Mouse (Mus musculus): ENCODE results near the gene Trim7. TPM values are rescaled to one million over a fixed set of nuclear protein-coding genes. Genes with fewer than 3 reads are reported as not detected.

Gene Trim7
- polyA plus RNA-seq, 1 experiment from 2014 or later, result 3.0 TPM

DNA sequence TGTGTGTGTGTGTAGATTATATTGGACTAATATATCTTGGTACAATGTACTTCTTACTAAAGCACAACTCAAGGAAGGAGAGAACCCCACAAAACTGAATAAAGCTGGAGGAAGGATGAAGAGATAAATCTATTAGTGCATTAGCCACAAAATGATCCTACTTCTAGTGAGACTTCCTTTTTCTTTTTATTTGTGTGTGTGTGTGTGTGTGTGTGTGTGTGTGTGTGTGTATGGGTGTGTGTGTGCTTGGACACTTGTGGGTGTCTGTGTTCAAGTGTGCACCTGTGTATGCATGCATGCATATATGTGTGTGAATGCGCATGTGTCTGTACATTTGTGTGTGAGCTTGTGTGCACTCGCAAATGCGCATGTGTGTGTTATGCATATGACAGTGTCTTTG lies 32.8 kb upstream of the Trim7 start:
- DNase-seq (ENCODE audit: low spot score), result no peak
- no peak overlapping the region for H3K9ac ChIP-seq (ENCODE audit: low read length)
- no peaks in the 10 kb centered on the region for H3K36me3 ChIP-seq (ENCODE audit: control insufficient read depth, insufficient read depth, low read length)
- no peaks in the 10 kb centered on the region for H3K27me3 ChIP-seq (ENCODE audit: control insufficient read depth, insufficient read depth, low read length)
- H3K9me3 ChIP-seq (ENCODE audit: control insufficient read depth, low read length), result no peaks in the 10 kb centered on the region
- no peak for ATAC-seq (ENCODE audit: low FRiP score, low TSS enrichment)
- no peak overlapping the region for H3K4me3 ChIP-seq (ENCODE audit: low read depth, low read length)
- no peak overlapping the region for H3K27ac ChIP-seq (replicated peaks)
- H3K4me2 ChIP-seq (replicated peaks; ENCODE audit: low read depth), result no peak overlapping the region
- no peaks in the 10 kb centered on the region for H3K4me1 ChIP-seq (replicated peaks; ENCODE audit: control insufficient read depth, insufficient read depth)
- TF ChIP-seq CTCF (IDR thresholded peaks at IDR 0.05; ENCODE audit: low read depth) (no peak), EP300 (optimal IDR thresholded peaks at IDR 0.05) (no peak)
- 97% methylated on average over 3 of the region's 3 CpGs for WGBS

- TF ChIP-seq CTCF (IDR thresholded peaks at IDR 0.05; ENCODE audit: low read depth) (no peak), EP300 (optimal IDR thresholded peaks at IDR 0.05) (no peak)
- Histone ChIP-seq H3K4me1 (replicated peaks; ENCODE audit: control insufficient read depth, insufficient read depth) (no peaks in the 10 kb centered on the region), H3K9ac (ENCODE audit: low read length) (no peak overlapping the region), H3K27ac (replicated peaks) (no peak overlapping the region), H3K4me2 (replicated peaks; ENCODE audit: low read depth) (no peak overlapping the region), H3K27me3 (ENCODE audit: control insufficient read depth, insufficient read depth, low read length) (no peaks in the 10 kb centered on the region), H3K36me3 (ENCODE audit: control insufficient read depth, insufficient read depth, low read length) (no peaks in the 10 kb centered on the region), H3K9me3 (ENCODE audit: control insufficient read depth, low read length) (no peaks in the 10 kb centered on the region), H3K4me3 (ENCODE audit: low read depth, low read length) (no peak overlapping the region)
- no peak for ATAC-seq (ENCODE audit: low FRiP score, low TSS enrichment)
- no peak for DNase-seq (ENCODE audit: low spot score)
- WGBS, result 87% methylated on average over 7 of the region's 7 CpGs
Measured at GRCm38 (mm10) chr11:48795221-48795620, 30.7 kb upstream of the Trim7 start.

DNA sequence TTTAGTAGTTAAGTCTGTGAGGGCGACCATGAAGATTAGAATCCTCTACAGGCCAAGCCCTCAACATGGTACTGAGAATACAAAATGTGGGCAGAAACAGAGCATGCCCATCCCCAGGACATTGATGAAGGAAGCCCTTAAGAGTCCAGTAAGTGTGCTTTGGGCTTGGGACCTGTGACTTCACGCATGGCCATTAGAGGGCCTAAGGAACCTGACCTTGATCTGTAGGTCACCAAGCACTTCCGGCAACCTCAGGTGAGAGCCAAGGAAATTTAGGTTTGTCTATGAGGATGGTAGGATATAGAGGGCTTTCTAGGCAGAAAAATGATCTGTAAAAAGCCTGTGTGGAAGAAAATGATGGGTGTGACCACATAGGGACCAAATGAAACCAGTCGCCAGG lies 29.6 kb upstream of the Trim7 start:
- ATAC-seq (ENCODE audit: low FRiP score, low TSS enrichment), result no peak
- Histone ChIP-seq H3K27ac (replicated peaks) (no peak overlapping the region), H3K9ac (ENCODE audit: low read length) (no peak overlapping the region), H3K4me3 (ENCODE audit: low read depth, low read length) (no peak overlapping the region), H3K4me1 (replicated peaks; ENCODE audit: control insufficient read depth, insufficient read depth) (no peaks in the 10 kb centered on the region), H3K4me2 (replicated peaks; ENCODE audit: low read depth) (no peak overlapping the region), H3K36me3 (ENCODE audit: control insufficient read depth, insufficient read depth, low read length) (no peaks in the 10 kb centered on the region), H3K27me3 (ENCODE audit: control insufficient read depth, insufficient read depth, low read length) (no peaks in the 10 kb centered on the region), H3K9me3 (ENCODE audit: control insufficient read depth, low read length) (no peaks in the 10 kb centered on the region)
- TF ChIP-seq EP300 (optimal IDR thresholded peaks at IDR 0.05), result no peak
- TF ChIP-seq CTCF (IDR thresholded peaks at IDR 0.05; ENCODE audit: low read depth), result peak; percentile 25
- no peak for DNase-seq (ENCODE audit: low spot score)
- 85% methylated on average over 4 of the region's 4 CpGs for WGBS

- H3K27me3 ChIP-seq (ENCODE audit: control insufficient read depth, insufficient read depth, low read length), result no peaks in the 10 kb centered on the region
Measured at GRCm38 (mm10) chr11:48797287-48797686, 28.7 kb upstream of the Trim7 start.

GRCm38 (mm10) chr11:48798308-48798707 lies 27.6 kb upstream of the Trim7 start:
- Histone ChIP-seq H3K4me3 (ENCODE audit: low read depth, low read length) (no peak overlapping the region), H3K36me3 (ENCODE audit: control insufficient read depth, insufficient read depth, low read length) (peaks cover 7% of the 10 kb centered on the region), H3K27me3 (ENCODE audit: control insufficient read depth, insufficient read depth, low read length) (no peaks in the 10 kb centered on the region), H3K9me3 (ENCODE audit: control insufficient read depth, low read length) (no peaks in the 10 kb centered on the region), H3K4me1 (replicated peaks; ENCODE audit: control insufficient read depth, insufficient read depth) (no peaks in the 10 kb centered on the region), H3K4me2 (replicated peaks; ENCODE audit: low read depth) (peak overlapping the region; percentile 86), H3K27ac (replicated peaks) (no peak overlapping the region), H3K9ac (ENCODE audit: low read length) (no peak overlapping the region)
- ATAC-seq (ENCODE audit: low FRiP score, low TSS enrichment), result no peak
- no peak for DNase-seq (ENCODE audit: low spot score)
- TF ChIP-seq EP300 (optimal IDR thresholded peaks at IDR 0.05), result no peak
- no peak for TF ChIP-seq CTCF (IDR thresholded peaks at IDR 0.05; ENCODE audit: low read depth)
- WGBS, result 73% methylated on average over 7 of the region's 7 CpGs

More at GRCm38 (mm10) chr11:48797287-48797686, 28.7 kb upstream of the Trim7 start:
- peaks cover 2% of the 10 kb centered on the region for H3K36me3 ChIP-seq (ENCODE audit: control insufficient read depth, insufficient read depth, low read length)
- ATAC-seq (ENCODE audit: low FRiP score, low TSS enrichment), result no peak
- H3K4me1 ChIP-seq (replicated peaks; ENCODE audit: control insufficient read depth, insufficient read depth), result no peaks in the 10 kb centered on the region
- no peak overlapping the region for H3K4me2 ChIP-seq (replicated peaks; ENCODE audit: low read depth)
- no peaks in the 10 kb centered on the region for H3K9me3 ChIP-seq (ENCODE audit: control insufficient read depth, low read length)
- H3K9ac ChIP-seq (ENCODE audit: low read length), result no peak overlapping the region
- 65% methylated on average over 5 of the region's 5 CpGs for WGBS
- H3K27ac ChIP-seq (replicated peaks), result no peak overlapping the region
- H3K4me3 ChIP-seq (ENCODE audit: low read depth, low read length), result no peak overlapping the region
- DNase-seq (ENCODE audit: low spot score), result no peak
- TF ChIP-seq EP300 (optimal IDR thresholded peaks at IDR 0.05), result no peak
- TF ChIP-seq CTCF (IDR thresholded peaks at IDR 0.05; ENCODE audit: low read depth), result no peak

DNA sequence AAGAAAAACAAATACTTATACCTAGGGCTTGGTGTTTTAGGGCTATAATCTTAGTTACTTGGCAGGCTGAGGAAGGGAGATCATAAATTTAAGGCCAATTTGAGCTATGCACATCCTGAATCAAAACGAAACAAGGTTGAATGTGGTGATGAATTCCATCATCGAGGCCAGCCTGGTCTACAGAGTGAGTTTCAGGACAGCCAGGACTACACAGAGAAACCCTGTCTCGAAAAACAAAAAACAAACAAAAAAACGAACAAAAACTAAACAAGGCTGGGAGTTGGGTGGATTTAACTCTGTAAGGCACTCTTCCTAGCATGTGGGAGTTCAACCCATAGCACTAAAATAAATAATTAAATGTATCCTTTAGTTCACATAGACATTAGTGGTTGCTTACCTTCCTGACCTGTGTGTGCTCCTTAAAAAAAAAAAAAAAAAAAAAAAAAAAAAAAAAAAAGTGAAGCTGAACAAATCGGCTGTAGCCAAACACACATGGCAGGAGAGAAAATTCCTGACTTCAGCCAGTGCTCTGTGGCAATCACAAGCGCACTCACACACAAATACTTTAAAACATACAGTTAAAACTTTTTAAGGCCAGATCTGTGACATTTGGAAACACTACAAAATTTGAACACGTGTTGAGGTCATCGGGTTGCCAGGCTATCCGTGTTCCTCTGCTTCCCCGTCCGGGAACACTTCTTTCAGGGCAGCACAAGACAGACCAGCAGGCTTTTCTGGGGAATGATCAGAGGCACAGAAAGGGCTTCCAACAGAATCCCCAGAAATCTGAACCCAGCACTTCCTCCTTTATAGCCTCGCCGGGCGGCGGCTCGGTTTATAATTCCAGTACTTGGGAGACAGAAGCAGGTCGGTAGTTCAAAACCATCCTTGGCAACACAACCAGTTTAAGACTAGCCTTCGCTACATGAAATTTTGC lies 26.7 kb upstream of the Trim7 start:
- peak; percentile 9; the same call in 1 of the 2 replicates for ATAC-seq (ENCODE audit: low FRiP score, low TSS enrichment)
- TF ChIP-seq EP300 (optimal IDR thresholded peaks at IDR 0.05), result no peak
- TF ChIP-seq CTCF (IDR thresholded peaks at IDR 0.05; ENCODE audit: low read depth), result no peak
- no peak for DNase-seq (ENCODE audit: low spot score)

More for the DNA sequence above, 26.7 kb upstream of the Trim7 start:
- peak overlapping the region; percentile 95 for H3K27ac ChIP-seq (replicated peaks)
- no peaks in the 10 kb centered on the region for H3K27me3 ChIP-seq (ENCODE audit: control insufficient read depth, insufficient read depth, low read length)
- H3K9me3 ChIP-seq (ENCODE audit: control insufficient read depth, low read length), result no peaks in the 10 kb centered on the region
- H3K4me2 ChIP-seq (replicated peaks; ENCODE audit: low read depth), result peak overlapping the region; percentile 86
- H3K4me1 ChIP-seq (replicated peaks; ENCODE audit: control insufficient read depth, insufficient read depth), result no peaks in the 10 kb centered on the region
- H3K4me3 ChIP-seq (ENCODE audit: low read depth, low read length), result peak overlapping the region; percentile 76
- 4% methylated on average over 18 of the region's 18 CpGs for WGBS
- peaks cover 15% of the 10 kb centered on the region for H3K36me3 ChIP-seq (ENCODE audit: control insufficient read depth, insufficient read depth, low read length)
- H3K9ac ChIP-seq (ENCODE audit: low read length), result peak overlapping the region; percentile 92
